Mouse (Mus musculus) heart, embryonic 11.5 days (tissue): ENCODE measurements around the gene Ubfd1. TPM values are rescaled to one million over a fixed set of nuclear protein-coding genes. Genes with fewer than 3 reads are reported as not detected.
A peak's percentile ranks its signal among the peaks of the same experiment; 100 is the strongest.

Experiments
- ATAC-seq: fragments of 200-750 bp; cut with Nextera tagmentation; replicated peaks from 2 replicates; pipeline ENCODE4 v1.8.0; 2017; ENCODE audit warnings: moderate library complexity; ENCODE audit not compliant: insufficient number of reproducible peaks, low FRiP score, low TSS enrichment
- H3K27ac ChIP-seq: fragments of 300-500 bp; sonication (generic); 2 replicates; pipeline ENCODE4 v1.5.1; 2014; ENCODE audit warnings: mild to moderate bottlenecking, low read depth, low read length
- H3K27me3 ChIP-seq: fragments of 300-500 bp; sonication (generic); 2 replicates; pipeline ENCODE4 v1.6.1; 2014; ENCODE audit warnings: mild to moderate bottlenecking, low read length, mixed read lengths; ENCODE audit not compliant: control insufficient read depth, insufficient read depth
- H3K36me3 ChIP-seq: fragments of 300-500 bp; sonication (generic); 2 replicates; pipeline ENCODE4 v1.6.1; 2014; ENCODE audit warnings: mild to moderate bottlenecking, low read length, moderate library complexity, mixed read lengths; ENCODE audit not compliant: control insufficient read depth, insufficient read depth
- H3K4me1 ChIP-seq: fragments of 300-500 bp; sonication (generic); 2 replicates; pipeline ENCODE4 v1.6.1; 2014; ENCODE audit warnings: low read length; ENCODE audit not compliant: control insufficient read depth, insufficient read depth
- H3K4me2 ChIP-seq: fragments of 300-500 bp; sonication (generic); 2 replicates; pipeline ENCODE4 v1.6.1; 2014; ENCODE audit warnings: mild to moderate bottlenecking, moderate library complexity
- H3K4me3 ChIP-seq: fragments of 300-500 bp; sonication (generic); 2 replicates; pipeline ENCODE4 v1.5.1; 2014; ENCODE audit warnings: low read depth, low read length
- H3K9ac ChIP-seq: fragments of 300-500 bp; sonication (generic); 2 replicates; pipeline ENCODE4 v1.6.1; 2014; ENCODE audit warnings: mild to moderate bottlenecking, low read depth, low read length, moderate library complexity
- H3K9me3 ChIP-seq: fragments of 300-500 bp; sonication (generic); replicated peaks from 2 replicates; pipeline ENCODE4 v1.6.1; 2016; ENCODE audit warnings: low read length; ENCODE audit not compliant: control insufficient read depth
- WGBS: fragments of 180-500 bp; shearing (Covaris S2); extraction: QIAGEN DNeasy Blood & Tissue Kit; methylation state at CpG from one replicate; pipeline ENCODE4 v1.1.7; 2014; ENCODE audit not compliant: insufficient replicate concordance; 5-methylcytosine and 5-hydroxymethylcytosine counted together
- polyA plus RNA-seq: library from polyadenylated mRNA; unstranded; fragments of >200 nt; fragmentation: Nextera tagmentation; extraction: Ambion mirVana; gene quantifications from 2 replicates; pipeline ENCODE4 v1.2.1, GENCODE M21; 2014

Ubfd1 gene
- polyA plus RNA-seq, 1 experiment from 2014 or later: 67.4 TPM

- H3K4me2 ChIP-seq: peak overlapping the region; percentile 74
- ATAC-seq: peak; percentile 46
- 16% methylated on average over 31 of the region's 31 CpGs for WGBS
Observed at GRCm38 (mm10) chr7:122066102-122066944, 652 bp upstream of the Ubfd1 start.

GRCm38 (mm10) chr7:122067517-122068381, 774 bp downstream of the Ubfd1 start:
- Histone ChIP-seq H3K27ac (peak overlapping the region; percentile 94), H3K27me3 (no peaks in the 10 kb centered on the region), H3K9me3 (no peaks in the 10 kb centered on the region), H3K4me3 (peak overlapping the region; percentile 94), H3K36me3 (peaks cover 13% of the 10 kb centered on the region), H3K4me1 (peaks cover 13% of the 10 kb centered on the region), H3K4me2 (peak overlapping the region; percentile 74), H3K9ac (peak overlapping the region; percentile 94)
- no peak for ATAC-seq
- WGBS: 1% methylated on average over 58 of the region's 58 CpGs

More at GRCm38 (mm10) chr7:122066102-122066944, 652 bp upstream of the Ubfd1 start:
- H3K9ac ChIP-seq: peak overlapping the region; percentile 94
- H3K36me3 ChIP-seq: peaks cover 6% of the 10 kb centered on the region
- H3K4me1 ChIP-seq: peaks cover 13% of the 10 kb centered on the region
- no peaks in the 10 kb centered on the region for H3K27me3 ChIP-seq
- H3K4me3 ChIP-seq: peak overlapping the region; percentile 94
- no peaks in the 10 kb centered on the region for H3K9me3 ChIP-seq
- H3K27ac ChIP-seq: peak overlapping the region; percentile 94

GRCm38 (mm10) chr7:122074374-122074773, 7.4 kb downstream of the Ubfd1 start:
- no peak for ATAC-seq
- Histone ChIP-seq H3K9me3 (no peaks in the 10 kb centered on the region), H3K36me3 (peaks cover 41% of the 10 kb centered on the region), H3K4me3 (no peak overlapping the region), H3K4me2 (no peak overlapping the region), H3K27ac (no peak overlapping the region), H3K27me3 (no peaks in the 10 kb centered on the region), H3K9ac (no peak overlapping the region), H3K4me1 (no peaks in the 10 kb centered on the region)
- 76% methylated on average over 3 of the region's 3 CpGs for WGBS

- Histone ChIP-seq H3K4me3 (no peak overlapping the region), H3K27me3 (no peaks in the 10 kb centered on the region), H3K9ac (no peak overlapping the region), H3K36me3 (peaks cover 34% of the 10 kb centered on the region), H3K4me2 (no peak overlapping the region), H3K27ac (no peak overlapping the region), H3K9me3 (no peaks in the 10 kb centered on the region), H3K4me1 (no peaks in the 10 kb centered on the region)
- no peak for ATAC-seq
- 90% methylated on average over 8 of the region's 8 CpGs for WGBS
Observed at GRCm38 (mm10) chr7:122079798-122080554, 13.0 kb downstream of the Ubfd1 start.

- Histone ChIP-seq H3K9ac (no peak overlapping the region), H3K4me2 (no peak overlapping the region), H3K27ac (no peak overlapping the region), H3K4me1 (no peaks in the 10 kb centered on the region), H3K27me3 (no peaks in the 10 kb centered on the region), H3K36me3 (peaks cover 29% of the 10 kb centered on the region), H3K9me3 (no peaks in the 10 kb centered on the region), H3K4me3 (no peak overlapping the region)
- 91% methylated on average over 1 of the region's 1 CpGs for WGBS
- ATAC-seq: no peak
Observed at GRCm38 (mm10) chr7:122081071-122081470, 14.1 kb downstream of the Ubfd1 start.

- 93% methylated on average over 11 of the region's 11 CpGs for WGBS
- Histone ChIP-seq H3K9ac (no peak overlapping the region), H3K27me3 (no peaks in the 10 kb centered on the region), H3K4me1 (no peaks in the 10 kb centered on the region), H3K4me2 (no peak overlapping the region), H3K27ac (no peak overlapping the region), H3K36me3 (peaks cover 45% of the 10 kb centered on the region), H3K9me3 (no peaks in the 10 kb centered on the region), H3K4me3 (no peak overlapping the region)
- no peak for ATAC-seq
Observed at GRCm38 (mm10) chr7:122087195-122087982, 20.4 kb downstream of the Ubfd1 start.

DNA sequence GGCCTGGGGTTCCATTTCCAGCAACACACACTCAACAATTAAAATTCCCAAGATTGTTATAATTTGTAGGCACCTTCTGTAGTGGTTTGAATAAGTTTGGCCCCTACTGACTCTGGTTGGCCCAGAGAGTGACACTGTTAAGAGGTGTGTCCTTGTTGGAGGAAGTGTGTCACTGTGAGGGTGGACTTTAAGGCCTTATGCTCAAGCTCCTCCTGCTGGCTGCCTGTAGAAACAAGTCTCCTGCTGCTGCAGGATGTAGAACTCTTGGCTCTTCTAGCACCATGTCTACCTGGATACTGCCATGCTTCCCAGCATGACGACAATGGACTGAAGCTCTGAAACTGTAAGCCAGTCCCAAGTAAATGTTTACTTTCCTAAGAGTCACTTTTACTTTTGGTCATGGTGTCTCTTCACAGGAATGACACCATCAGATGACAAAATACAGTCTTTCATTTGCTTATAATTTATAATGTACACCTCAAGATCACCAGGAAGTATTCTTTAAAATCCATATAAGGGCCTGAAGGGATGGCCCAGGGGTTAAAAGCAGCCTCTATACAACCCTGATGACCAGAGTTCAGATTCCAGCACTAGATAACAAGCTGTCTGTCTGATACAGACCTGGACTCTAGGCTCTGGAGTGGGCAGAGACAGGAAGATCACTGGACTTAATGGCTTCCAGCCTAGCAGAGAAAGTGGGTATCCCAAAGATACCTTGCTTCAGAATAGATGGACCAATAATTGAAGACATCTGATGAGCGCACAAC, 27.8 kb downstream of the Ubfd1 start:
- no peaks in the 10 kb centered on the region for H3K9me3 ChIP-seq
- H3K4me1 ChIP-seq: 0 out of 2 replicates have a peak, but pooled peaks cover under 1% of the 10 kb centered on the region
- no peaks in the 10 kb centered on the region for H3K27me3 ChIP-seq
- WGBS: 93% methylated on average over 2 of the region's 2 CpGs
- peaks cover 45% of the 10 kb centered on the region for H3K36me3 ChIP-seq
- H3K4me3 ChIP-seq: no peak overlapping the region
- no peak overlapping the region for H3K9ac ChIP-seq
- no peak overlapping the region for H3K27ac ChIP-seq
- no peak overlapping the region for H3K4me2 ChIP-seq
- ATAC-seq: no peak
